Mouse (Mus musculus): Measurements from ENCODE around the gene Cish. TPM values are rescaled to one million over a fixed set of nuclear protein-coding genes. Genes with fewer than 3 reads are reported as not detected.

Gene Cish
- polyA plus RNA-seq, 1 experiment from 2014 or later: 16.4 TPM

GRCm38 (mm10) chr9:107278126-107278525 lies 17.7 kb upstream of the Cish start:
- WGBS: 44% methylated on average over 4 of the region's 4 CpGs
- no peak overlapping the region for H3K27ac ChIP-seq
- ATAC-seq (ENCODE audit: borderline replicate concordance, extremely low read depth, low FRiP score, low TSS enrichment): no peak
- H3K4me1 ChIP-seq: peaks cover 31% of the 10 kb centered on the region
- no peaks in the 10 kb centered on the region for H3K27me3 ChIP-seq
- H3K9me3 ChIP-seq: no peaks in the 10 kb centered on the region
- H3K36me3 ChIP-seq: no peaks in the 10 kb centered on the region
- no peak overlapping the region for H3K4me3 ChIP-seq
- no peak overlapping the region for H3K4me2 ChIP-seq
- no peak overlapping the region for H3K9ac ChIP-seq

DNA sequence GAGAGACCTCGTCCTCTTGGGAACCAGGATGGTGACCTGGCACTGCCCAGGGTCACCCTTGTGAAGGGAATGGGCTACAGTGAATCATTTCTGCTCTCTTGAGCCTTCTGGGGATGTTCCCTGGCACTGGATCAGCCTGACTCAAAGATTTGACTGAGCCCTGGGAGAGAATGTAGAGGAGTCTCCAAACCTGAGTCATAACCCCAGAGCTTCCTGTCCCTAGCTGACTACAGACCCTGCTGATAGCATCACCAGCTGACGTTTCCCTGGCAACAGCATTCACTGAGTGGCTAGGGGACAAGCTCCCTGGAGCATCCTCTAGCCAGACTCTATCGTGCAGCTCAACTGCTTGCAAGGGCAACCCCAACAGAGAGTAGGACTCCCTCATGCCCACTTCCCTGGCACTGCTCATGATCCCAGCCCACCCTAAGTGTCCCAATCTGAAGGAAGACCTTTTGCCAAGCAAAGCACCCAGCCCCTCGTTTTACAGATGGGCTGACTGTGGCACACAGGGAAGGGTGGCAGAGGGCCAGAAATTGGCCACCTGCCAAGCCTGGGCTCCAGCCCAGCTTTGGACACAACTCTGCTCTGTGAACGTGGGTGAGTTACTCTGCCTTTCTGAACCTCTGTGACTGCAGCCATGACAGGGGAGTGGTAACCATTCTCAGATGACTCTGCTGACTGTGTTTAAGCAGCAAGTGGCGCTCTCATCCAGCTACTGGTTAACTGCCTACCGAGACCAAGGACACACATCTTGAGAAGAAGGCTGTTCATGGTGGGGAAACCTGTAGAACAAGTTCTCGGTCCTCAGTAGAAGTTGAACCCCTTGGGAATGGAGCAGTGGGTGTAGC lies 17.1 kb upstream of the Cish start:
- Histone ChIP-seq H3K4me2 (peak overlapping the region; percentile 36; the same call in 1 of the 2 replicates), H3K36me3 (no peaks in the 10 kb centered on the region), H3K9ac (no peak overlapping the region), H3K4me3 (no peak overlapping the region), H3K27ac (peak overlapping the region; percentile 82), H3K9me3 (no peaks in the 10 kb centered on the region), H3K27me3 (no peaks in the 10 kb centered on the region), H3K4me1 (peaks cover 31% of the 10 kb centered on the region)
- WGBS: 38% methylated on average over 8 of the region's 8 CpGs
- peak; percentile 52; the same call in 1 of the 2 replicates for ATAC-seq (ENCODE audit: borderline replicate concordance, extremely low read depth, low FRiP score, low TSS enrichment)

DNA sequence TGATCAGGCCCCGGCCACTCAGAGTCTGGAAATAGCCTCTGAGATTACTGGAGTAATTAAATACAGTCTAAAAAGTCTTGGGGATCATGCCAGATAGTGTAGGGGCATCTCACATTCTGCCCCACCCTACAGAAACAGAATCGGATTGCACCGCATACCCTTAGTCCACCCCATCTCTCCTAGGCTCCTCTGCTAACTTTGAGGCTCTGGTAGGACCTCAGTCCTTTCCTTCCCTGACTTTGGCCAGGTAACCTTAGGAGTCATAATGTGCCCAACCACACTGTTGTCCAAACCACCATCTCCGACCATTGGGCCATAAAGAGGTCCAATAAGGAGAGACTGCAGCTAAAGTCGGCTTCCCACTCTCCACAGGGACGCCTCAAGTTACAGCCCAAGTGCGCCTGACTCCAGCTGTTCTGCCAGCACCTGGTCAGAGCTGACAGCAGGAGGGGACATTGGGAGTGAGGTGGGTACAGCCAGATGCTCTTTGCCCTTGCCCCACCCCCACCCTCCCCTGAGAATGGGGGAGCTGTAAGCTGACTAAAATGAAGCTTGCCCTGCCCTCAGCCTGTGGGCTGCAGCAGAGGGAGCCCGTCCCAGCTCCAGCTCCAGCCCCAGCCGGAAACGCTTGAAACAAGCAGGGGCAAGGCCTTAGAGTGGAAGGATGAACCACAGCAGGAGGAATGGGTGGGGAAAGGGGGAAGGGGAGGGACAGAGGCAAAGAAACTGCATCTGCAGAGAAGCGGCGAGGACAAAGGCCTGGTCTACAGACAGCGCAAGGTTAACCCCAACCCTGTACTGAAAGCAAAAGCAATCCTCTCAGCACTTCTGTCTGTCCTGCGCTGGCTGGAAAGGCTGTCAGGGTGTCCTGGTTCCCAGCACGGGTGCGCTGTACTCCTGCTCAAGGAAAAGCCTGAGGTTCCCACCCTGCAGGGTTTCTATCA lies 16.2 kb upstream of the Cish start:
- Histone ChIP-seq H3K9ac (no peak overlapping the region), H3K4me1 (peaks cover 31% of the 10 kb centered on the region), H3K27me3 (no peaks in the 10 kb centered on the region), H3K9me3 (no peaks in the 10 kb centered on the region), H3K4me3 (no peak overlapping the region), H3K27ac (peak overlapping the region; percentile 82), H3K4me2 (peak overlapping the region; percentile 36), H3K36me3 (no peaks in the 10 kb centered on the region)
- 18% methylated on average over 16 of the region's 16 CpGs for WGBS
- peak; percentile 67 for ATAC-seq (ENCODE audit: borderline replicate concordance, extremely low read depth, low FRiP score, low TSS enrichment)

- peak overlapping the region; percentile 36 for H3K4me2 ChIP-seq
- 0 out of 2 replicates have a peak, but pooled peaks have one; percentile 2 for ATAC-seq (ENCODE audit: borderline replicate concordance, extremely low read depth, low FRiP score, low TSS enrichment)
- H3K4me3 ChIP-seq: no peak overlapping the region
- no peaks in the 10 kb centered on the region for H3K9me3 ChIP-seq
- H3K27me3 ChIP-seq: no peaks in the 10 kb centered on the region
- H3K36me3 ChIP-seq: no peaks in the 10 kb centered on the region
- peak overlapping the region; percentile 82 for H3K27ac ChIP-seq
- WGBS: 49% methylated on average over 13 of the region's 13 CpGs
- H3K4me1 ChIP-seq: peaks cover 35% of the 10 kb centered on the region
- no peak overlapping the region for H3K9ac ChIP-seq
Measured at GRCm38 (mm10) chr9:107280322-107281027, 15.4 kb upstream of the Cish start.

DNA sequence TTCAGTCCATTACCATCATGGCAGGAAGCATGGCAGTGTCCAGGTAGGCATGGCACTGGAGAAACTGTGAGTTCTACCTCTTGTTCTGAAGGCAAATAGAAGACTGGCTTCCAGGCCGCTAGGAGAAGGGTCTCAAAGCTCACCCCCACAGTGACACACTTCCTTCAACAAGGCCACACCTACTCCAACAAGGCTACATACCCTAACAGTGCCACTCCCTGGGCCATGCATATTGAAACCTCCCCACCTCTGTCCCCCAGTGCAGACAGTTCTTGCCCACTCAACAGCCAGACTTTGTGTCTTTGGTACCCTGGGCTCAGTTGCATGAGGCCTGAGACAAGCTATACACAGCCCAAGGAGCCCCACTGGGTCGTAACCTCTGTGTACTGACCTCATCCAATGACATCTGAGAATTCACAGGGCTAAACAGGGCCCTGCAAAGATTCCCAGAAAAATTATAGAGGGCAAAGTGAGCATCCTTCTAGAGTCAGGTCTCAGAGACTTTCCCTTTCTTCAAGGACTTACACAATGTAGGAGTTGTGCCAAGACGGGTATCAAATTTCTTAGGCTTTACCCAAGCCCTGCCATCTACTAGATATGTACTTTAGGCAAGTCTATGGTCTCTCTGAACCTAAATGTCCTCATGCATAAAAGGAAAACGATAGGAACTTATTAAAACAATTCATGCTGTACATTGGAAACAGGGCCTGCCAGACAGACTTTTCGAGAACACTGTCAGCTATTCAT lies 14.4 kb upstream of the Cish start:
- H3K9ac ChIP-seq: no peak overlapping the region
- H3K4me2 ChIP-seq: no peak overlapping the region
- no peak overlapping the region for H3K4me3 ChIP-seq
- no peak for ATAC-seq (ENCODE audit: borderline replicate concordance, extremely low read depth, low FRiP score, low TSS enrichment)
- H3K27me3 ChIP-seq: no peaks in the 10 kb centered on the region
- 74% methylated on average over 5 of the region's 5 CpGs for WGBS
- H3K4me1 ChIP-seq: peaks cover 35% of the 10 kb centered on the region
- no peaks in the 10 kb centered on the region for H3K36me3 ChIP-seq
- no peaks in the 10 kb centered on the region for H3K9me3 ChIP-seq
- no peak overlapping the region for H3K27ac ChIP-seq

GRCm38 (mm10) chr9:107282951-107283350 lies 12.9 kb upstream of the Cish start:
- Histone ChIP-seq H3K9ac (no peak overlapping the region), H3K27ac (no peak overlapping the region), H3K4me1 (peaks cover 36% of the 10 kb centered on the region), H3K4me2 (no peak overlapping the region), H3K9me3 (no peaks in the 10 kb centered on the region), H3K4me3 (no peak overlapping the region), H3K27me3 (no peaks in the 10 kb centered on the region), H3K36me3 (no peaks in the 10 kb centered on the region)
- 83% methylated on average over 9 of the region's 9 CpGs for WGBS
- no peak for ATAC-seq (ENCODE audit: borderline replicate concordance, extremely low read depth, low FRiP score, low TSS enrichment)

DNA sequence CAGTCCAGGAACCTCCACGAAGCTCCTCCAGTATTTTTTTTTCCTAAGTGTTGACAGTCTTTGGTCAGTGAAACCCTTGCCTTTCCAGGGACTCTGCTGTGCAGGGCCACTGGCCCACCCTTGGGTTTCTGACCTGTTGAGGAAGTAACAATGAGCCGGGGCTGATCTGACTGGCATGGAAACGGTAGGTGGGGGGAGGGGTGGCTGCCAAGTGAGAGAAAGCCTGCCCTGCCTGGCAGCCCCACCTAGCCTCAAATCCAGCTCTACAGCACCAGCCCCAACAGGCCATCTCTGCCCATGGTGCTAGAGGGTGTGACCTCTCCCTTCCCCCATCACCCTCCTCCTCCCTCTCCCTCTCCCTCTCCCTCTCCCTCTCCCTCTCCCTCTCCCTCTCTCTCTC lies 10.8 kb upstream of the Cish start:
- no peak for ATAC-seq (ENCODE audit: borderline replicate concordance, extremely low read depth, low FRiP score, low TSS enrichment)
- Histone ChIP-seq H3K36me3 (no peaks in the 10 kb centered on the region), H3K9ac (no peak overlapping the region), H3K4me2 (no peak overlapping the region), H3K4me1 (peaks cover 34% of the 10 kb centered on the region), H3K27me3 (no peaks in the 10 kb centered on the region), H3K9me3 (no peaks in the 10 kb centered on the region), H3K4me3 (no peak overlapping the region), H3K27ac (peak overlapping the region; percentile 71)
- 4% methylated on average over 3 of the region's 3 CpGs for WGBS

DNA sequence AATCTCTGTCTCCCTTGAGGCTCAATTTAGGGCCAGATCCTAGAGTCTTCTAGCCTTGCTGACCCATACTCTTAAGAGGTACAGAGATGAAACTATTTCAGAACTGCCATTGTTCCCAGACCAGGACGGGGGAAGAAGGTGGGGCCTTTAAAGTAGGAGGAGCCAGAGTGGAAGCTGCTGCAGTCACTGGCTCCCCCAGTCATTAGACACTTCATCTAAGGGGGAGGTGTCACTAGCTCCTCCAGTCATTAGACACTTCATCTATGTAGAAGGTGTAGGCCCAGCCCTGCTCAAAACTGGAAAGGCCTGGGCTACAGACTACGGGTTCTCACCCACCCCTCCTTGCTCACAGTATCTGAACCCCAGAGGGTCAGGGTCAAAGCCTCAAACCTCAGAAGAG lies 8.5 kb upstream of the Cish start:
- WGBS: 58% methylated on average over 2 of the region's 2 CpGs
- Histone ChIP-seq H3K9ac (no peak overlapping the region), H3K27ac (no peak overlapping the region), H3K27me3 (no peaks in the 10 kb centered on the region), H3K4me3 (no peak overlapping the region), H3K4me2 (no peak overlapping the region), H3K9me3 (no peaks in the 10 kb centered on the region), H3K4me1 (peaks cover 29% of the 10 kb centered on the region), H3K36me3 (no peaks in the 10 kb centered on the region)
- no peak for ATAC-seq (ENCODE audit: borderline replicate concordance, extremely low read depth, low FRiP score, low TSS enrichment)

GRCm38 (mm10) chr9:107288105-107288650 lies 7.6 kb upstream of the Cish start:
- Histone ChIP-seq H3K4me3 (peak overlapping the region; percentile 50), H3K36me3 (no peaks in the 10 kb centered on the region), H3K27ac (peak overlapping the region; percentile 76), H3K27me3 (no peaks in the 10 kb centered on the region), H3K4me1 (peaks cover 29% of the 10 kb centered on the region), H3K9ac (no peak overlapping the region), H3K9me3 (no peaks in the 10 kb centered on the region), H3K4me2 (peak overlapping the region; percentile 91)
- ATAC-seq (ENCODE audit: borderline replicate concordance, extremely low read depth, low FRiP score, low TSS enrichment): no peak
- 78% methylated on average over 14 of the region's 14 CpGs for WGBS

DNA sequence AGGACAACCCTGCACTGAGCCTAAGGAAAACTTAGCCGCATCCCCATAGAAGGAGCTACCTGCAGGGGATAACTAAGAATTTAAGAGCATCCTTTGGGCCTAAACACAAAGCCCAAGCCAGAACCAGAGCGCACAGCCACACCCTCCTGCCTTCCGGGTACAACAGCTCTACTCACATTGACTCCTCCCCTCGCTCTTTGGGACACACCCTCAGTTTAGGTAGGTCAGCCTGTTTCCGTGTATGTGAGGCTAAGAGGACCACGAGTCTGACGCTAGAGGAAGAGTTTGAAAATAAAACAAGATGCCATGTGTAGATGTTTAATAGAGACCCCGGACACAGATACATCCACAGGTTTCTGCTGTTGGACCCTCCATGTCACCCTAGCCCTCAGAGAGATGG lies 7.1 kb upstream of the Cish start:
- Histone ChIP-seq H3K9ac (peak overlapping the region; percentile 36), H3K4me2 (peak overlapping the region; percentile 91), H3K27me3 (no peaks in the 10 kb centered on the region), H3K36me3 (no peaks in the 10 kb centered on the region), H3K27ac (peak overlapping the region; percentile 76), H3K4me3 (peak overlapping the region; percentile 50), H3K9me3 (no peaks in the 10 kb centered on the region), H3K4me1 (peaks cover 29% of the 10 kb centered on the region)
- no peak for ATAC-seq (ENCODE audit: borderline replicate concordance, extremely low read depth, low FRiP score, low TSS enrichment)
- WGBS: 26% methylated on average over 8 of the region's 8 CpGs

All from lung, embryonic 15.5 days (tissue).